Mouse (Mus musculus) forebrain, embryonic 13.5 days (tissue): ENCODE data around the gene Akr1b3. TPM values are rescaled to one million over a fixed set of nuclear protein-coding genes. Genes with fewer than 3 reads are reported as not detected.
A peak's percentile ranks its signal among the peaks of the same experiment; 100 is the strongest.
"Not testable (repeated sequence)": the region's sequence is repeated elsewhere in the genome, so short reads cannot be mapped to it uniquely, and the experiment has no call there.

Source experiments
- ATAC-seq: fragments of 200-750 bp; cut with Nextera tagmentation; 2 replicates; pipeline ENCODE4 v1.8.0; 2017
- H3K27ac ChIP-seq: fragments of 300-500 bp; sonication (generic); 2 replicates; pipeline ENCODE4 v1.5.1; 2015; ENCODE audit warnings: inconsistent platforms, mild to moderate bottlenecking, moderate library complexity
- H3K27me3 ChIP-seq: fragments of 300-500 bp; sonication (generic); 2 replicates; pipeline ENCODE4 v1.6.1; 2015; ENCODE audit warnings: mild to moderate bottlenecking, inconsistent platforms
- H3K36me3 ChIP-seq: fragments of 300-500 bp; sonication (generic); 2 replicates; pipeline ENCODE4 v1.6.1; 2015; ENCODE audit warnings: mild to moderate bottlenecking, inconsistent platforms; ENCODE audit not compliant: poor library complexity, severe bottlenecking
- H3K4me1 ChIP-seq: fragments of 300-500 bp; sonication (generic); 2 replicates; pipeline ENCODE4 v1.6.1; 2015; ENCODE audit warnings: inconsistent platforms
- H3K4me2 ChIP-seq: fragments of 300-500 bp; sonication (generic); 2 replicates; pipeline ENCODE4 v1.6.1; 2015; ENCODE audit warnings: inconsistent platforms, mild to moderate bottlenecking, moderate library complexity
- H3K4me3 ChIP-seq: fragments of 300-500 bp; sonication (generic); 2 replicates; pipeline ENCODE4 v1.5.1; 2015; ENCODE audit warnings: mild to moderate bottlenecking, inconsistent platforms
- H3K9ac ChIP-seq: fragments of 300-500 bp; sonication (generic); 2 replicates; pipeline ENCODE4 v1.6.1; 2015; ENCODE audit warnings: mild to moderate bottlenecking, inconsistent platforms
- H3K9me3 ChIP-seq: fragments of 300-500 bp; sonication (generic); replicated peaks from 2 replicates; pipeline ENCODE4 v1.6.1; 2016; ENCODE audit warnings: inconsistent platforms
- WGBS: fragments of 180-500 bp; shearing (Covaris S2); methylation state at CpG from one replicate; pipeline ENCODE4 v1.1.7; 2015; 5-methylcytosine and 5-hydroxymethylcytosine counted together
- polyA plus RNA-seq: library from polyadenylated mRNA; unstranded; fragments of >200 nt; fragmentation: Nextera tagmentation; extraction: Ambion mirVana; gene quantifications from 2 replicates; pipeline ENCODE4 v1.2.1, GENCODE M21; 2015

The Akr1b3 gene
- polyA plus RNA-seq, result 118 and 122 TPM in 2 replicates

GRCm38 (mm10) chr6:34316854-34317771 is at the start of gene Akr1b3:
Akr1b3 (minus strand) TSS chr6:34317478.
- H3K9ac ChIP-seq, result peak within 1 kb of the TSS; percentile 71
- peaks cover 3% of the 10 kb centered on the region; the same call in 1 of the 2 replicates for H3K36me3 ChIP-seq
- peak; percentile 100 for ATAC-seq
- H3K4me3 ChIP-seq, result peak within 1 kb of the TSS; percentile 63
- WGBS, result under 1% methylated on average over 60 of the region's 60 CpGs
- H3K4me2 ChIP-seq, result peak within 1 kb of the TSS; percentile 90
- H3K4me1 ChIP-seq, result peaks cover 18% of the 10 kb centered on the region
- no peaks in the 10 kb centered on the region for H3K9me3 ChIP-seq
- H3K27me3 ChIP-seq, result no peaks in the 10 kb centered on the region; the same call in 1 of the 2 replicates
- H3K27ac ChIP-seq, result no peak within 1 kb of the TSS

GRCm38 (mm10) chr6:34364217-34365136 is 47.2 kb upstream of the Akr1b3 start:
- ATAC-seq, result no peak
- 86% methylated on average over 12 of the region's 12 CpGs for WGBS
- no peaks in the 10 kb centered on the region for H3K9me3 ChIP-seq

DNA sequence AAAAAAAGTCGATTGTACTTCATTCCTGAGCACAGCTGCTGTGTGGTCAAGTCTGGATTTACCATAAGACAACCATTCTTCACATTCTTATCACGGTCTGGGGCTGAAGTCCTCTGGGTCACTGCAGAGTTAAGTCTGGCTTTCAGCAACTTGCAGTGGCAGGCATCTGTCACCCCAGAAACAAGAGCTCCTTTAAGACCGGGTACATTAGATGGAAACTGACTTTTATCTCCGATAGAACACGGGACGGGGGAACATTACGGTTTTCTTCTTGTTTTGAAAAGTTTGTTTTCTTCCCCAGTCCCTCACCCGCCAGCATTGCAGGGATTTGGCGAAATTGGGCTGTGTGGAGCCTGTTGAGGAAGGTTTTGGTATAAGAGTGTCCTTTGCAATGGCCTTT is 38.6 kb upstream of the Akr1b3 start:
- no peaks in the 10 kb centered on the region for H3K36me3 ChIP-seq
- H3K4me2 ChIP-seq, result no peak overlapping the region
- no peak overlapping the region for H3K9ac ChIP-seq
- ATAC-seq, result no peak
- no peak overlapping the region for H3K4me3 ChIP-seq
- no peak overlapping the region for H3K27ac ChIP-seq
- peaks cover 8% of the 10 kb centered on the region; the same call in 1 of the 2 replicates for H3K4me1 ChIP-seq
- no peaks in the 10 kb centered on the region for H3K9me3 ChIP-seq
- no peaks in the 10 kb centered on the region for H3K27me3 ChIP-seq
- 91% methylated on average over 9 of the region's 9 CpGs for WGBS

More at GRCm38 (mm10) chr6:34364217-34365136, 47.2 kb upstream of the Akr1b3 start:
- H3K36me3 ChIP-seq, result no peaks in the 10 kb centered on the region
- no peak overlapping the region for H3K9ac ChIP-seq
- H3K27me3 ChIP-seq, result no peaks in the 10 kb centered on the region
- no peak overlapping the region for H3K4me2 ChIP-seq
- no peaks in the 10 kb centered on the region for H3K4me1 ChIP-seq
- H3K27ac ChIP-seq, result no peak overlapping the region
- H3K4me3 ChIP-seq, result no peak overlapping the region

DNA sequence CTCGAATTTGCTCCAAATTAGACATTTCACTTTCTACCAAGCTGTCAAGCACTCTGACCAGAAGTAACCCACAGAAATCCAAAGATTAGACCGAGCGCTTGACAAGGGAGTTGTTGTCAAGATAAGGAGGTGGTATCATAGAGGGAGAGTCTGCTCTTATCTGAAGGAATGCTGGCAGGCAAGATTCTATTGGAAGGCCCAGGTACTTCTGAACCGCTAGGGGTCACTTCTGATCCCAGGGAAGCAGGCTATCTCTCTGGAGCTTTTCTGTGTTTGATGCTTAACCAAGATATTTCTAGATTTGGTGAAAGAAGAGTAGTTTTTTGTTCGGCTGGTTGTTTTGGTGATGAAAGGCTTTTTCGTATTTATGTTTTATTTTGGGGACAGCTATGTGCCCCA is 38.1 kb upstream of the Akr1b3 start:
- peaks cover 8% of the 10 kb centered on the region; the same call in 1 of the 2 replicates for H3K4me1 ChIP-seq
- H3K27me3 ChIP-seq, result no peaks in the 10 kb centered on the region
- WGBS, result 81% methylated on average over 6 of the region's 6 CpGs
- no peaks in the 10 kb centered on the region for H3K36me3 ChIP-seq
- no peak overlapping the region for H3K9ac ChIP-seq
- ATAC-seq, result no peak
- H3K27ac ChIP-seq, result no peak overlapping the region
- no peak overlapping the region for H3K4me2 ChIP-seq
- no peak overlapping the region for H3K4me3 ChIP-seq
- H3K9me3 ChIP-seq, result no peaks in the 10 kb centered on the region

DNA sequence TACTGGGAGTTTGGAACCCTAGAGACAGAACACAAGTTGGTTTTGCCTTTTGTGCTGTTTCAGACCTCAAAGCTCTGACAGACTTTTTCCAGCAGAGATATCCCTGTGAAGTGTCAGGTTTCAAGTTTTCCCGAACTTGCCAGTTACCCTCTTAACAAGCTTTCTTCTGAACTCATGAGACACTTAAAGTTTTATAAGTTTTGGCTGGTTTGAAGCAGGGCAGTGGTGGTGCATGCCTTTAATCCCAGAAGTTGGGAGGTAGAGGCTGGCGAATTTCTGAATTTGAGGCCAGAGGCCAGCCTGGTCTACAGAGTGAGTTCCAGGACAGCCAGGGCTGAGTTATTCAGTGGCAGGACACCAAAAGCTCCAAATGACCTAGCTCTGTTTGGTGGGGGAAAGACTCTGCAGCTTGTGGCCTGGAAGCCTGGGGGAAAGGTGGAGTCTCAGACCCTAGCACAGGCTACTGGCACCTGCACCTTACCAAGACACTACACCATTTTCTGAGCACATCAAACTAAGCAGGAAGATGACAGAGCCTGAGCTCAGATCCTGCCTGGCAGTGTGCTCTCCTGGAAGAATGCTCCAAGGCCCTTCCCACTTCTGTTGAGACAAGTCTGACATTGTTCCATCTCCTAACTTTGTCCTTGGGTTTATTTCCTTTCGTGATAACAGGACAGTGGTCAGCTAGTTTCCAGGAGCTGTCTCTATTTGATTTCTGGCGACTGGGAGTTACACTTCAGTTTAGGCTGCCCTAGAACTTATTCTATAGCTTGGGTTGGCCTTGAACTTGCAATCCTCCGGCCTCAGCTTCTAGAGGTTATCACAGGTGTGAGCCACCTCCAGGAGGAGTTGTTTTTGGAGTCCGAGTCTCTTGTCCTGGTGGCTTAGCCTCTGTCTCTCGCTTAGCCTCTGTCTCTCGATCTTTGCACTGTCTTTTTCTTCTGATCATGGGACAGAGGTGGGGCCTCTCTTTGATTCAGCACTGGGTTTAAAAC is 37.4 kb upstream of the Akr1b3 start:
- WGBS, result 80% methylated on average over 8 of the region's 8 CpGs
- peak overlapping the region; percentile 42 for H3K4me2 ChIP-seq

DNA sequence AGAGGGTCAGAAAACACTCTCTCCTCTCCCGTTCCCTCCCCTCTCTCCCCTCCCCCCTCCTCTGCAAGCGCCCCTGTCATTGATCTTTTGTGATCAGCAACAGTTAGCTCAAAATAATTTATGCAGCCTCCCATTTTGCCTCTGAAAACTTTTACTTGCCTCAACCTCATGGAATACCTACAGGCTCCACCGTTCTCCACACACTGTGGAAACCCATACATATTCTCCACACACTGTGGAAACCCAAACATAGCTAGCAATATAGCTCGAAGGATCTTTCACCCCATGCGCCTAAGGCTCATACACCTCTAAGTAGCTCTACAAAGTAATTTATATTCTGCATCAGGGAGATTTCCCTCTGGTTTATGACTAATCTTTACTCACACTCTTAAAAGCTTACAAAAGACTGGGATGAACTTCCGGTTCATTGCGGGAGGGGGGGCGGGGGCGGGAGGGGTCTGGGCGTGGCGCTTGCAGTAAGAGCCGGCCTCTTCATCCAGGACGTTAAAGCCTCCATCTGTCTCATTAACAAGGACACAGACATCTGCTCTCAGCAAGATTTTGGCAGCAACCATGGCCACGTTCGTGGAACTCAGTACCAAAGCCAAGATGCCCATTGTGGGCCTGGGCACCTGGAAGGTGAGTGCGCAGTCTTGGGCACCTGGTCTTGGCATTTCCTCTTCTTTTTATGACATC is 36.5 kb upstream of the Akr1b3 start, which contains the start of gene Akr1b8:
Gene Akr1b8, plus strand, starts transcription at position 462 of the 696 bp plus-strand sequence.
- ATAC-seq, result peak; percentile 41; the same call in 1 of the 2 replicates
- Histone ChIP-seq H3K9ac (no peak within 1 kb of the TSS), H3K4me1 (peaks cover 8% of the 10 kb centered on the region; the same call in 1 of the 2 replicates), H3K4me2 (peak within 1 kb of the TSS; percentile 42), H3K36me3 (no peaks in the 10 kb centered on the region), H3K27me3 (no peaks in the 10 kb centered on the region), H3K9me3 (no peaks in the 10 kb centered on the region), H3K27ac (no peak within 1 kb of the TSS; the same call in 1 of the 2 replicates), H3K4me3 (peak within 1 kb of the TSS; percentile 11; the same call in 1 of the 2 replicates)
- WGBS, result 13% methylated on average over 16 of the region's 16 CpGs

More for the DNA sequence above, 37.4 kb upstream of the Akr1b3 start:
- Histone ChIP-seq H3K4me3 (no peak overlapping the region), H3K27me3 (no peaks in the 10 kb centered on the region), H3K4me1 (peaks cover 8% of the 10 kb centered on the region; the same call in 1 of the 2 replicates), H3K36me3 (no peaks in the 10 kb centered on the region), H3K27ac (no peak overlapping the region; the same call in 1 of the 2 replicates), H3K9ac (no peak overlapping the region), H3K9me3 (no peaks in the 10 kb centered on the region)
- ATAC-seq, result no peak

DNA sequence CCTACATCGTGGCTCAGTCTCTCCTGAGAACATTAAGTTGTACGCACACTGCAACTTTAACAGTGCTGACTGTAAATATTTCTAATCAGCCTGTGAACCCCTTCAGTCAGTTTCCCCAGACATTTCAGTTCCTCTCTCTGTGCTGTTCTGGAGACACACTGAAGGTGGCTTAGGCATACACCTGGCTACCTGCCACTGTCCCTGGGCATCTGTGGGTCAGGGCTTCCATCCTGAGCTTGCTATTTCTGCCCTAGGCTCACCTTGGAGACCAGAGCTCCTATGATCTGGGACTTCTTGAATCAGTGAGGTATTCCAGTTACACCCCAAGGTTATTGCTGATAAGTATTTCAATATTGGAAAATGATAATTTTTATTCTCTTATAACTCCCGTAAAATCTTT is 35.1 kb upstream of the Akr1b3 start:
- H3K36me3 ChIP-seq, result no peaks in the 10 kb centered on the region
- ATAC-seq, result no peak

DNA sequence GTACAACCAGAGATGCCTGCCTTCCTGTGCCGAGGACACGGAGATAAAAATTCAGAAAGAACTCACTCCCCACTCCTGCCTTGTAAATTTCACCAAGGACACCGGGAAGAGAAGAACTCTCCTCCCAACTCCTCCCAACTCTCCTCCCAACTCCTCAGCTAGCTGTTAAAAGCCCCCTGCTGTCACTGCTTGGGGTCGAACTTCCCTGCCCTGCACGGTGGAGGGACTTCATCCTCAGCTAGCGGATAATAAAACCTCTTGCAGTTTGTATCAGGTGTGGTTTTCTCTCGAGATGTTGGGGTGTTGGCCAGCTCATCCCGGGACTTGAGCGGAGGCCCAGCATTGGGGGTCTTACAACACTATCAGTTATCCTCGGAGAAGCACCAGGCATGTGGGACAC is 34.2 kb upstream of the Akr1b3 start:
- not testable (repeated sequence) for ATAC-seq, H3K27me3 ChIP-seq, H3K9me3 ChIP-seq, H3K4me2 ChIP-seq, H3K9ac ChIP-seq, H3K27ac ChIP-seq, H3K4me3 ChIP-seq, H3K36me3 ChIP-seq, H3K4me1 ChIP-seq
- WGBS, result 46% methylated on average over 10 of the region's 10 CpGs

More for the DNA sequence above, 35.1 kb upstream of the Akr1b3 start:
- Histone ChIP-seq H3K4me2 (no peak overlapping the region), H3K27ac (no peak overlapping the region), H3K9me3 (no peaks in the 10 kb centered on the region), H3K4me3 (no peak overlapping the region), H3K27me3 (no peaks in the 10 kb centered on the region), H3K4me1 (peaks cover 8% of the 10 kb centered on the region; the same call in 1 of the 2 replicates), H3K9ac (no peak overlapping the region)
- WGBS, result 95% methylated on average over 3 of the region's 3 CpGs

DNA sequence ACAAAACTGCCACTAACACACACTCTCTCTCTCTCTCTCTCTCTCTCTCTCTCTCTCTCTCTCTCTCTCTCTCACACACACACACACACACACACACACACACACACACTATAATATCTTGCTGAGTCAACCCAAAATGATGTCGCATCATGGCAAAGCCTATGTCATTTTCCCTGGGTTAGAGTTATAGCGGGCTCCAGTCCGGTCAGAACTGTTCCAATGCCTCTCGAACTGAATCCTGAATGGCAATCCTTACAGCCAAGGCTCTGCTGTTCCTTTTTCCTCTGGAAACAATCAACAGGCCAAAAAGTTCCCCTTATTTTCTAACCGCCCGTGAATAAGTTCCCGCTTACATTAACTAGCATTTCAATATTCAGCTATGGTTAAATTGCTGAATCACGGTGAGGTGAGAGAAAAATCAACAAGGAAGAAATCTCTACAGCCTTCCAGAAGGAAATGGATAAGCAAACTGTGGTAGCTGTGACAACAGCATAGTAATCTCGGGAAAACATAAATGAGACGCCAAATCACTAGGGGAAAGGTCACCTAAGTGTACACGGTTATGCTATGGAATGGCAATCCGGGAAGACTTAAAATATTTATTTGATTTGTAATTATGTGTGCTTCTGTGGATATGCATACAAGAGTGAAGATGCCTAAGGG is 32.9 kb upstream of the Akr1b3 start:
- Histone ChIP-seq H3K4me3 (no peak overlapping the region), H3K9me3 (no peaks in the 10 kb centered on the region), H3K4me2 (no peak overlapping the region), H3K9ac (no peak overlapping the region), H3K27me3 (no peaks in the 10 kb centered on the region), H3K4me1 (peaks cover 8% of the 10 kb centered on the region; the same call in 1 of the 2 replicates), H3K36me3 (no peaks in the 10 kb centered on the region), H3K27ac (no peak overlapping the region)
- ATAC-seq, result no peak
- 92% methylated on average over 12 of the region's 12 CpGs for WGBS
